Comparison of ENCODE assay signal across 8 mouse cellular contexts in genomic region chr15:79192885-79193845, GRCm38 (mm10). TPM values are rescaled to one million over a fixed set of nuclear protein-coding genes. Genes with fewer than 3 reads are reported as not detected.
DNase-seq lines count a peak whose midpoint lies in the region; ATAC-seq and TF ChIP-seq lines count a peak whose summit lies in the region.

No protein-coding gene starts in this region.

- H3K9ac ChIP-seq in forebrain, embryonic 11.5 days (ENCODE audit: low read length) = peak overlapping the region; percentile 65
- no peak overlapping the region for H3K9ac ChIP-seq in hindbrain, embryonic 15.5 days
- no peak overlapping the region for H3K9ac ChIP-seq in liver, postnatal 0 days (replicated peaks)

- TF ChIP-seq CTCF in E14TG2a.4 (conservative IDR thresholded peaks at IDR 0.05; ENCODE audit: low read length) = no peak
- no peak for TF ChIP-seq CTCF in lung, adult 2 months (IDR thresholded peaks at IDR 0.05; ENCODE audit: insufficient read depth, low read length)
- TF ChIP-seq CTCF in liver, postnatal 0 days (IDR thresholded peaks at IDR 0.05; ENCODE audit: low read depth) = no peak

- peak overlapping the region; percentile 34; the same call in 1 of the 2 replicates for H3K4me2 ChIP-seq in forebrain, embryonic 11.5 days (ENCODE audit: low read depth, low read length, severe bottlenecking)
- peak overlapping the region; percentile 34 for H3K4me2 ChIP-seq in hindbrain, embryonic 15.5 days
- H3K4me2 ChIP-seq in liver, postnatal 0 days (ENCODE audit: low read depth, low read length) = no peak overlapping the region

- no peaks in the 10 kb centered on the region for H3K9me3 ChIP-seq in E14TG2a.4 (ENCODE audit: low read length)
- H3K9me3 ChIP-seq in forebrain, embryonic 11.5 days (ENCODE audit: control insufficient read depth, low read length) = no peaks in the 10 kb centered on the region
- H3K9me3 ChIP-seq in hindbrain, embryonic 15.5 days = no peaks in the 10 kb centered on the region
- no peaks in the 10 kb centered on the region for H3K9me3 ChIP-seq in liver, postnatal 0 days (ENCODE audit: low read length)

- H3K36me3 ChIP-seq in E14TG2a.4 (ENCODE audit: insufficient read depth, low read length) = no peaks in the 10 kb centered on the region
- H3K36me3 ChIP-seq in forebrain, embryonic 11.5 days (ENCODE audit: control insufficient read depth, insufficient read depth, low read length) = no peaks in the 10 kb centered on the region
- H3K36me3 ChIP-seq in hindbrain, embryonic 15.5 days = no peaks in the 10 kb centered on the region
- no peaks in the 10 kb centered on the region for H3K36me3 ChIP-seq in liver, postnatal 0 days (replicated peaks; ENCODE audit: insufficient read depth, low read length)

- ATAC-seq in forebrain, embryonic 11.5 days (replicated peaks; ENCODE audit: low FRiP score) = peak; percentile 74
- ATAC-seq in hindbrain, embryonic 15.5 days (ENCODE audit: low FRiP score, low read depth) = peak; percentile 86
- no peak for ATAC-seq in liver, postnatal 0 days

- peaks cover 28% of the 10 kb centered on the region for H3K4me1 ChIP-seq in E14TG2a.4 (replicated peaks; ENCODE audit: low read depth, low read length)
- peaks cover 19% of the 10 kb centered on the region for H3K4me1 ChIP-seq in forebrain, embryonic 11.5 days (replicated peaks; ENCODE audit: control insufficient read depth, insufficient read depth, low read length)
- peaks cover 22% of the 10 kb centered on the region for H3K4me1 ChIP-seq in hindbrain, embryonic 15.5 days (replicated peaks)
- H3K4me1 ChIP-seq in lung, adult 2 months (ENCODE audit: control insufficient read depth, insufficient read depth, low read length) = peaks cover 5% of the 10 kb centered on the region; the same call in 1 of the 2 replicates
- H3K4me1 ChIP-seq in liver, postnatal 0 days (ENCODE audit: insufficient read depth) = peaks cover 13% of the 10 kb centered on the region; the same call in 1 of the 2 replicates

- 18% methylated on average over 26 of the region's 27 CpGs for WGBS in forebrain, embryonic 11.5 days
- 17% methylated on average over 27 of the region's 27 CpGs for WGBS in hindbrain, embryonic 15.5 days
- WGBS in lung, adult 2 months = 25% methylated on average over 27 of the region's 27 CpGs
- 58% methylated on average over 26 of the region's 27 CpGs for WGBS in liver, postnatal 0 days (ENCODE audit: insufficient replicate concordance)

- H3K27me3 ChIP-seq in E14TG2a.4 (ENCODE audit: insufficient read depth, low read length) = peaks cover 30% of the 10 kb centered on the region
- no peaks in the 10 kb centered on the region for H3K27me3 ChIP-seq in forebrain, embryonic 11.5 days (ENCODE audit: control insufficient read depth, insufficient read depth, low read length)
- no peaks in the 10 kb centered on the region for H3K27me3 ChIP-seq in hindbrain, embryonic 15.5 days
- no peaks in the 10 kb centered on the region for H3K27me3 ChIP-seq in liver, postnatal 0 days (ENCODE audit: insufficient read depth, low read length)

- peak; percentile 72 for DNase-seq in ES-CJ7 (ENCODE audit: low read depth, low spot score)
- DNase-seq in forebrain, embryonic 11.5 days (ENCODE audit: low spot score) = peak; percentile 80
- peak; percentile 25 for DNase-seq in lung, adult 2 months
- DNase-seq in ovary, postnatal 36 days (ENCODE audit: low spot score) = peak; percentile 39
- DNase-seq in spleen, postnatal 10 days (ENCODE audit: low spot score in 2 of 2) = no peak
- DNase-seq in liver, postnatal 0 days = no peak

- TF ChIP-seq EP300 in liver, postnatal 0 days (IDR thresholded peaks at IDR 0.05; ENCODE audit: low read depth) = no peak

- TF ChIP-seq POLR2A in lung, adult 2 months (IDR thresholded peaks at IDR 0.05; ENCODE audit: borderline replicate concordance, extremely low read depth, low read depth, low read length) = no peak

- peak overlapping the region; percentile 92 for H3K27ac ChIP-seq in forebrain, embryonic 11.5 days (ENCODE audit: low read depth, low read length)
- H3K27ac ChIP-seq in hindbrain, embryonic 15.5 days (replicated peaks) = peak overlapping the region; percentile 85
- no peak overlapping the region for H3K27ac ChIP-seq in liver, postnatal 0 days (ENCODE audit: low read depth)

- H3K4me3 ChIP-seq in E14TG2a.4 (replicated peaks; ENCODE audit: low read length) = peak overlapping the region; percentile 62
- no peak overlapping the region for H3K4me3 ChIP-seq in forebrain, embryonic 11.5 days (ENCODE audit: low read depth, low read length)
- no peak overlapping the region for H3K4me3 ChIP-seq in hindbrain, embryonic 15.5 days
- peak overlapping the region; percentile 35 for H3K4me3 ChIP-seq in lung, adult 2 months (replicated peaks; ENCODE audit: extremely low read depth, low read depth, low read length)
- no peak overlapping the region for H3K4me3 ChIP-seq in liver, postnatal 0 days (ENCODE audit: low read depth, low read length)

RNA-seq across cellular contexts. Expression of gene Sox10, which starts 28.1 kb away (rescaled TPM):
- 1.3 and 1.4 TPM in 2 replicates for polyA plus RNA-seq in forebrain, embryonic 11.5 days (2014; fragmentation: Nextera tagmentation; extraction: Ambion mirVana)
- polyA plus RNA-seq in hindbrain, embryonic 15.5 days (2015; fragmentation: Nextera tagmentation; extraction: Ambion mirVana) = 8.2 and 8.9 TPM in 2 replicates
- 1.4 and 3.6 TPM in 2 replicates for polyA plus RNA-seq in lung, adult 2 months (2012; rRNA removed)
- polyA plus RNA-seq in liver, postnatal 0 days (2015; fragmentation: Nextera tagmentation; extraction: Ambion mirVana) = 0.07 and 0.08 TPM in 2 replicates

RNA-seq across cellular contexts. Expression of gene Pick1, which starts 35.8 kb away (rescaled TPM):
- 29.0 and 32.4 TPM in 2 replicates for polyA plus RNA-seq in forebrain, embryonic 11.5 days (2014; fragmentation: Nextera tagmentation; extraction: Ambion mirVana)
- polyA plus RNA-seq in hindbrain, embryonic 15.5 days (2015; fragmentation: Nextera tagmentation; extraction: Ambion mirVana) = 88.6 and 93.2 TPM in 2 replicates
- 21.2 and 25.9 TPM in 2 replicates for polyA plus RNA-seq in lung, adult 2 months (2012; rRNA removed)
- 11.5 and 12.2 TPM in 2 replicates for polyA plus RNA-seq in liver, postnatal 0 days (2015; fragmentation: Nextera tagmentation; extraction: Ambion mirVana)

RNA-seq across cellular contexts. Expression of gene Gm49486, which starts 36.0 kb away (rescaled TPM):
- polyA plus RNA-seq in forebrain, embryonic 11.5 days (2014; fragmentation: Nextera tagmentation; extraction: Ambion mirVana) = 0.31 and 0.41 TPM in 2 replicates
- 1.0 and 1.4 TPM in 2 replicates for polyA plus RNA-seq in hindbrain, embryonic 15.5 days (2015; fragmentation: Nextera tagmentation; extraction: Ambion mirVana)
- 0.11 and 0.22 TPM in 2 replicates for polyA plus RNA-seq in lung, adult 2 months (2012; rRNA removed)
- polyA plus RNA-seq in liver, postnatal 0 days (2015; fragmentation: Nextera tagmentation; extraction: Ambion mirVana) = 0.08 TPM in 2 replicates

RNA-seq across cellular contexts. Expression of gene 1700088E04Rik, which starts 52.1 kb away (rescaled TPM):
- 9.3 and 10.6 TPM in 2 replicates for polyA plus RNA-seq in forebrain, embryonic 11.5 days (2014; fragmentation: Nextera tagmentation; extraction: Ambion mirVana)
- polyA plus RNA-seq in hindbrain, embryonic 15.5 days (2015; fragmentation: Nextera tagmentation; extraction: Ambion mirVana) = 17.2 and 22.0 TPM in 2 replicates
- 20.1 and 20.8 TPM in 2 replicates for polyA plus RNA-seq in lung, adult 2 months (2012; rRNA removed)
- 0.72 and 1.2 TPM in 2 replicates for polyA plus RNA-seq in liver, postnatal 0 days (2015; fragmentation: Nextera tagmentation; extraction: Ambion mirVana)

RNA-seq across cellular contexts. Expression of gene Polr2f, which starts 52.4 kb away (rescaled TPM):
- polyA plus RNA-seq in forebrain, embryonic 11.5 days (2014; fragmentation: Nextera tagmentation; extraction: Ambion mirVana) = 378 and 386 TPM in 2 replicates
- 253 and 258 TPM in 2 replicates for polyA plus RNA-seq in hindbrain, embryonic 15.5 days (2015; fragmentation: Nextera tagmentation; extraction: Ambion mirVana)
- polyA plus RNA-seq in lung, adult 2 months (2012; rRNA removed) = 35.2 and 38.9 TPM in 2 replicates
- polyA plus RNA-seq in liver, postnatal 0 days (2015; fragmentation: Nextera tagmentation; extraction: Ambion mirVana) = 129 and 130 TPM in 2 replicates

Comparison
In these comparisons a context has a peak if more than half of its experiments do, and no peak if none do; other contexts are left out.
1. H3K4me3 ChIP-seq: peak in E14TG2a.4 (single experiment) and lung, adult 2 months (single experiment); none in forebrain, embryonic 11.5 days (single experiment), hindbrain, embryonic 15.5 days (single experiment) and liver, postnatal 0 days (single experiment).
2. DNase-seq: peak in ES-CJ7 (single experiment), forebrain, embryonic 11.5 days (single experiment), lung, adult 2 months (single experiment) and ovary, postnatal 36 days (single experiment); none in spleen, postnatal 10 days (0 of 2) and liver, postnatal 0 days (single experiment).